Mouse (Mus musculus) C2C12 (cell line): ENCODE measurements at regions not wholly inside any gene's neighbourhood (a gene's known extent, or its start where the extent isn't known, plus 50 kb on each side); places are given as distances from the start of the nearest gene placed in this dataset.

Experiments used
- H3K27me3 ChIP-seq: one replicate; pipeline ENCODE4 v1.6.1; 2011; ENCODE audit not compliant: control insufficient read depth, insufficient read depth, insufficient read length
- H3K36me3 ChIP-seq: one replicate; pipeline ENCODE4 v1.6.1; 2011; ENCODE audit not compliant: control insufficient read depth, insufficient read depth
- H3K4me3 ChIP-seq: one replicate; pipeline ENCODE4 v1.5.1; 2011; ENCODE audit warnings: mild to moderate bottlenecking, control low read depth; ENCODE audit not compliant: poor library complexity, insufficient read depth, severe bottlenecking
- H3K79me2 ChIP-seq: one replicate; pipeline ENCODE4 v1.6.1; 2011; ENCODE audit not compliant: control insufficient read depth, insufficient read depth
- H3K79me3 ChIP-seq: one replicate; pipeline ENCODE4 v1.6.1; 2011; ENCODE audit warnings: low read depth, control low read depth
- H3ac ChIP-seq: one replicate; pipeline ENCODE3; 2011; ENCODE audit warnings: low read depth; ENCODE audit not compliant: control insufficient read depth, insufficient read length
- CEBPB ChIP-seq: IDR thresholded peaks from one replicate; pipeline ENCODE4 v1.6.1; 2011; ENCODE audit warnings: low read depth, mild to moderate bottlenecking, control low read depth, moderate library complexity
- CTCF ChIP-seq: IDR thresholded peaks from one replicate; pipeline ENCODE4 v1.5.1; 2011; ENCODE audit not compliant: control insufficient read depth, insufficient read depth, insufficient read length
- FOSL1 ChIP-seq: IDR thresholded peaks from one replicate; pipeline ENCODE4 v1.8.0; 2011; ENCODE audit warnings: mild to moderate bottlenecking, low read length; ENCODE audit not compliant: poor library complexity, insufficient read depth, severe bottlenecking
- MAX ChIP-seq: IDR thresholded peaks from one replicate; pipeline ENCODE4 v1.6.1; 2011; ENCODE audit warnings: mild to moderate bottlenecking, control low read depth
- MYOD1 ChIP-seq: IDR thresholded peaks from one replicate; pipeline ENCODE4 v1.6.1; 2011; ENCODE audit warnings: low read depth; ENCODE audit not compliant: control insufficient read depth, insufficient read length
- MYOG ChIP-seq: IDR thresholded peaks from one replicate; pipeline ENCODE4 v1.6.1; 2011; ENCODE audit not compliant: control insufficient read depth, insufficient read length; ENCODE audit errors: extremely low read depth
- USF1 ChIP-seq: IDR thresholded peaks from one replicate; pipeline ENCODE4 v1.6.1; 2011; ENCODE audit warnings: low read depth, mild to moderate bottlenecking, control low read depth, moderate library complexity

- Histone ChIP-seq H3K36me3 (no peaks in the 10 kb centered on the region), H3K79me2 (no peaks in the 10 kb centered on the region), H3K27me3 (no peaks in the 10 kb centered on the region), H3K79me3 (no peaks in the 10 kb centered on the region), H3ac (no peak overlapping the region), H3K4me3 (no peak overlapping the region)
- TF ChIP-seq USF1 = no peak
- no peak for TF ChIP-seq MYOD1
These were observed 266.6 kb upstream of the Gm765 start for GRCm38 (mm10) chr6:98609133-98609532.

DNA sequence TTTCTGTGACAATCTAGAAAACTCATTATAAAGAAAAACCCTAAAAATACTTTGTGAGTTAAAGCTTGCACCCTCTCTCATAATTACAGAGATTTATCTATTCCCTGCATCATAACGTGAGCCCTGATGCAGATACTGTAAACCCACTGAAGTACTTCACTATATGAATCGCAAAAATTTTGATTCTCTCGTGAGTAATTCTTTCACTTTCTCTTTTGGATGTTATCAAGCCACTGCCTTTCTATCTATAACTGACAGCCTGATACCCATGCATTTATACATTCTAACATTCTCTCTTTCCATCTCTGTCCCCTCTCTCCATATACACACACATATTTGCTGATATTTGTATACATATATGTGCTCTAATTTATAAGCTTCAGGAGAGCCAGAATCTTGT lies 264.1 kb upstream of the Gm765 start:
- Histone ChIP-seq H3ac (no peak overlapping the region), H3K4me3 (no peak overlapping the region), H3K79me3 (no peaks in the 10 kb centered on the region), H3K79me2 (no peaks in the 10 kb centered on the region), H3K27me3 (no peaks in the 10 kb centered on the region), H3K36me3 (no peaks in the 10 kb centered on the region)
- TF ChIP-seq MAX = no peak
- no peak for TF ChIP-seq MYOG
- no peak for TF ChIP-seq USF1
- TF ChIP-seq MYOD1 = no peak
- TF ChIP-seq CEBPB = no peak
- TF ChIP-seq CTCF = no peak
- TF ChIP-seq FOSL1 = no peak

GRCm38 (mm10) chr6:98597612-98598011 lies 255.1 kb upstream of the Gm765 start:
- no peaks in the 10 kb centered on the region for H3K27me3 ChIP-seq
- TF ChIP-seq CEBPB = no peak
- no peak for TF ChIP-seq FOSL1
- TF ChIP-seq MAX = no peak
- TF ChIP-seq MYOD1 = no peak
- TF ChIP-seq USF1 = no peak
- no peak for TF ChIP-seq MYOG
- no peak for TF ChIP-seq CTCF
- no peaks in the 10 kb centered on the region for H3K79me3 ChIP-seq
- no peaks in the 10 kb centered on the region for H3K79me2 ChIP-seq
- H3K36me3 ChIP-seq = no peaks in the 10 kb centered on the region
- no peak overlapping the region for H3ac ChIP-seq
- no peak overlapping the region for H3K4me3 ChIP-seq

GRCm38 (mm10) chr6:98590989-98591388 lies 248.4 kb upstream of the Gm765 start:
- Histone ChIP-seq H3K36me3 (no peaks in the 10 kb centered on the region), H3K79me2 (no peaks in the 10 kb centered on the region)
- TF ChIP-seq MYOG = no peak
- TF ChIP-seq CEBPB = no peak
- TF ChIP-seq MAX = no peak
- TF ChIP-seq FOSL1 = no peak
- TF ChIP-seq MYOD1 = no peak
- TF ChIP-seq CTCF = no peak
- no peak for TF ChIP-seq USF1

DNA sequence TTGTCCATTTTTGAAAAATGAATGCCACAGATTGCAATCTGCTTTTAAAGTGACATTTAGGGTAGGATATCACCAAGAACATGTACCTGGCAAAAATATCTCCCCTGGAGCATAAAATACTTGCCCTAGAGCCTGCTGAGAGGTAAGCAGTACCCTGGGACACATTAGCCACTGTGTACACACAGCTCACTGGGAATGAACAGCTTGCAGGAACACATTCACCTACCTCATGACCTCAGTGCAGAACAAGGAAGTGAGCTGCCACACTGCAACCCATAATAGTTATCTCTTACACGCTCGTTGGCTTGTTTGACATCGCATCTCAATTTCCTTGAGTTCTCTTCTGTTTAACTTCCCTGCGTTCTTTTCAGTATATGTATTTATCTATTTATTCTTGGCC lies 246.4 kb upstream of the Gm765 start:
- Histone ChIP-seq H3K36me3 (no peaks in the 10 kb centered on the region), H3K79me2 (no peaks in the 10 kb centered on the region), H3K4me3 (no peak overlapping the region), H3ac (no peak overlapping the region), H3K79me3 (no peaks in the 10 kb centered on the region), H3K27me3 (no peaks in the 10 kb centered on the region)
- TF ChIP-seq MYOD1 (no peak), FOSL1 (no peak), MYOG (no peak), USF1 (no peak), CEBPB (no peak), CTCF (no peak), MAX (no peak)

More at GRCm38 (mm10) chr6:98590989-98591388, 248.4 kb upstream of the Gm765 start:
- Histone ChIP-seq H3K4me3 (no peak overlapping the region), H3K79me3 (no peaks in the 10 kb centered on the region), H3K27me3 (no peaks in the 10 kb centered on the region), H3ac (no peak overlapping the region)

DNA sequence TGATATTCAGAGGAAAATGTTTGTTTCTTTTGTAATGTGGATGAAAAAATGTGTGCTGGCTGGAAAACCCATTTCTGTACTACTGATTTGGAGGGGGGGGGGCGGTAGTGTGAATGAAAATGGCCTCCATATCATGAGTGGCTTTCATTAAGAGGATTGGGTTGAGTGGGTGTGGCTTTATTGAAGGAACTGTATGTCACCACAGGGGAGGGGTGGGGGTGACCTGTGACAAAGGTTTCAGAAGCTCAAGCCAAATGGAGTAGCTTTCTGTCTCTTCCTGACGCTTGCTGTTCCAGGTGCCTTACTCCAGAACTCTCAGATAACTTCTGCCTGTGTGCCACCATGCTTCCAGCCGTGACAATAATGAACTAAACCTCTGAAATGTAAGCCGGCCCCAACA lies 242.0 kb upstream of the Gm765 start:
- TF ChIP-seq MAX = no peak
- TF ChIP-seq MYOG = no peak
- TF ChIP-seq FOSL1 = no peak
- no peak for TF ChIP-seq CEBPB
- TF ChIP-seq CTCF = no peak
- TF ChIP-seq MYOD1 = no peak
- TF ChIP-seq USF1 = no peak
- Histone ChIP-seq H3K27me3 (no peaks in the 10 kb centered on the region), H3K4me3 (no peak overlapping the region), H3K79me3 (no peaks in the 10 kb centered on the region), H3K36me3 (no peaks in the 10 kb centered on the region), H3ac (no peak overlapping the region), H3K79me2 (no peaks in the 10 kb centered on the region)
